Mouse (Mus musculus): ENCODE data around the gene Slc8a3.

Gene Slc8a3

DNA sequence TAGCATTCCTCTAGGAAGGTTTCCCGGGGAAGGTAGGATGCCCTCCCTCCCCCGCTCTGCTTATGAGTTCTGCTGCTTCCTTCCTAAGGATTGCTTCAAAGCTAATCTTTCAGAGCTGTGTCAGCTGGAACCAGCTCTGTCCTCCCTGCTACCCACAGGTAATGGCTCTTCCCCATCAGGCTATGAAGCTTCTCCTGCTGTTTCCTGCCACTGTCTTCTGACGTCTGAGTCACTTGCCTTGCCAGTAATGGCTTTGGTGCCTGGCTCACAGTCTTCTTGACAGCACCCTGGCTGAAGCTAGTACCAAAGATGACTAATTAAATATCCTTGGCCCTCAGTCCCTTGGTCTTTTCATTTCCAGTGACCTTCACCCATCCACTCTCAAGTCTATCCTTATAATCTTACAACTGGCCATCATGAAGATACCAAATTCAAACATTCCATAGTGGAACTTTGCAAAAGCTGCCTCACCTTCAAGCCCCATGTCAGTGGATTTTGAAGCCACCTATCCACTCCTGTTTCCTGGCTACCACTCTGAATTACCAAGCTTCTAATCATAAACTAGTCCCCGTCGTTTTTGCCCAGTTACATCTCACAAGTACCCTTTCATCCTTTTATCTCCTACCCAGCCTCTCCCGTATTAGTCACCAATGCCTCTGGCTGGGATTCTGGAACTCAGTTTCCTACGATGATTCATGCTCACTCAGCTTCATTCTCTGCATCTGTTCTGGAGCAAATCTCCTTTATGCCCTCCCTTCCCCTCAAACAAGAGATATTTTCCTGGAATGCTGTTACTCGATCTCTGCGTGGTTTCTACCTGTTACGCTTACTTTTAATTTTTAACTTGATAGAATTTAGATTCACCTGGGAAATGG, 97.3 kb downstream of the Slc8a3 start:
- no peak for DNase-seq

DNA sequence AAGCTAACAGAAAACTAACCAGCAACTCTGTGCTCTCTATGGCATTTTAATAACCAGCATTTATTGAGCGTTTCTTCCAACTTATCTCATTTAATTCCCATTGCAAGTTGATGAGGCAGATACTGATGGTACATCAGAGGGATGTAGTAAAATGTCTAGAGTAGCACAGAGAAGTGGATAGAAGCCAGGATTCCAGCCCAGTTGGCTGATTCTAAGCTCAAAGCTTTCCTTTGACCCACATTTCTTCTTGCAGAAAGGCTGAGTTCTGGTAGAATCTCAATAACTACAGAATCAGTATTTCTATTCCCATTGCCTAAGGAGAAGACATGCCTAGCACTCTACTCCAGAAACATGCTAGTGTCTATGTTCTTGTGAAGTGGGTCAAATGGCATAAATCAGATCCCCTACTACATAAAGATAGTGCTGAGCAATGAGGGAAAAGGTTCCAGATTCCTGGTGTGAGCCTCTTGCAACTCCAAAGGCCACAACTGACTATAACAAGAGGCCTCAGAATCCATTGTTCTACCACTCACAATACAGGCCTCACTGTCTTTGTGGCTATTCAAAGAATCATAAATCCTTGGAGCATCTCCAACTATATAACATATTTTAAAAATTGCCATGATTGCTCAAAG, 99.1 kb downstream of the Slc8a3 start:
- no peak for DNase-seq

DNA sequence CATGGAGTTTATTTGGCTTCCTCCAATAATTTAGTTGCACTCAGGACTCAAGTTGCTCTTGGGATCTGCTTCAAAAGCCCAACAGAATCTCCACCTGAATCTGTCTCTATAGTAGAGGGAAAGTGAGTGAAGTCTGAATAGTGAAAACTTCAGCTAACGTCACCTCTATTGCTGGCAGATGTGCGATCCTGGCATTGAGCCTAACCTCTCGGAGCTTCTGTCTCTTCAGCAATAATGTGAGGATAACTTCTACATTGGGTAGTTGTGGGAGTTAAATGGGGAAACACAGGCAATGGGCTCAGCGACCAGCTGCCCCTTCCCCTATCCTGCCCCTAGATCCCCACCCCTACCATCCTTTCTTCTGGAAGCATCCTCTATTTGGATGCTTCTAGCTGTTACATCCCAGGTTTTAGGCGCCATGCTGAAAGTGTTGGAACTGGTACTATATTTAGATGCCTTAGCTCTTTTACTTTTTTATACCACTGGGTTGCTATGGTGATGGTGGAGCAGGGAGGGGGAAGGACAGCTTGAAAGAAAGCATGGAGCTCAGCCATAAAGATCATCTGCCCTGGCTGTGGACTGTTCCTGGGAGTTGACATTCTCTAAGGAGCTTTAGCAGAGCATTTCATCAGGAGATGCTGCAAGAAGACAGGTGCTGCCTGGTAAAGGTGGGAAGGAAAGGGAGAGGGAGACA, 105.1 kb downstream of the Slc8a3 start:
- no peak for DNase-seq

DNA sequence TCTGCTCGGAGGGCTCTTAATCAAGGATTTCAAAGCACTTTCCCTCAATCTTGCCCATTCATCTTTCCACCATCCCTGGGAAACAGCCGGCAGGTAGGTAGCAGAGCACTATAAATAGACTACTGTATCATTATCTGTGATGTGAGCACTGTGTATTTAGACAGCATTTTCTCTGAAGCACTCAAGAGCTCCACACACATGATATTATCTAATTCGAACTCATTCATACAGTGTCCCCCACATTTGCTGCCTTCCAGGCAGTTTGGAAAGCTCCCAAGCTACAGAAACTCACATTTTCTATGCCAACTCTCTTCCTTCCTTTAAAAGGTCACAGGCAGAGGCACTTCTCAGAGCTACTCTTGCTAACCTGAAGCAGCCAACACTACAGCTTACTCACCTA, 106.4 kb downstream of the Slc8a3 start:
- no peak for DNase-seq

DNA sequence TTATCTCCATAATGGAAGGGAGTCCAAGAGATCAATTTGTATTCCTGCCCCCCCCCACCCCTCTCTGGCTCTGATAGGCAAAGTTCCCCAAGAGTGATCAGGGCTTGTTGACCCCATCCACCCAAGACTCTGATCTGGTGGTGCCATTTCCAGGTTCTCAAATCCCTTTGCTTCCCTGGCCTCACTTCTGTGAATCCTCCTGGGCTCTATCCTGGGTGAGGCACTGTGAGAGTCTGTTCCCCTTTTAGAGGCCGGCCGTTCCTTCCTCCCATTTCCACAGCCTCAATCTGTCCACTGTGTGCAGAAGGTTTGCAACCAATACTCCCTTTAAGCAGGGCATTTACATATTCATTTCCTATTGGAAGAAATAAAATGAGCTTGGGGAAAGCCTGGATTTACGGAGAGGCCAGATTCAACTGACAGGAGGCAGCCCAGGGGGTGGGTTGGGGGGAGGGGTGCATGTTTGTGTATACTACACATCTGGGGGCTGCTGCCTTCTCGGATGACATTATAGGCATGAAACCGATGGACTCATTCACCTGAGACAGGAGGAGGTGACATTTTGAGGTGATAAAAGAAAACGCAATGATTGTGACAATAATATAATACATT, 106.9 kb downstream of the Slc8a3 start:
- DNase-seq, result no peak

DNA sequence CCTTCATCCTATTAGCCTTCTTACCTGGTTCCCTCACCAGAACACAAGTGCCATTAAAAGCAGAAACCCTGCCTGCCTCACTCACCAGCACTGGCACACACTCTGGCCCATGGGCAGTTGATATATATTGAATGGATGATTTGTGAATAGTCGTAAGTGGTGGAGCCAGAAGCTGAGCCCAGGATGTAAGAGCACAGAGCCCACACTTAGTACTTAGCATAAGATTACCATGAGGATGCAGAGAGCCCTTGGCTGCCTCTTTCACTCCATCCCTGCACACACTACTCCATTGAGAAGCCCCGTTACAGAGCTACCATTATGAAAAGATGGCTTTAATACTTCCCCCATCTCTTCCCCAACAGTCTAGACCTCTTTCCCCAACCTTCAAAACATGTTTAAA, 108.1 kb downstream of the Slc8a3 start:
- DNase-seq, result no peak

DNA sequence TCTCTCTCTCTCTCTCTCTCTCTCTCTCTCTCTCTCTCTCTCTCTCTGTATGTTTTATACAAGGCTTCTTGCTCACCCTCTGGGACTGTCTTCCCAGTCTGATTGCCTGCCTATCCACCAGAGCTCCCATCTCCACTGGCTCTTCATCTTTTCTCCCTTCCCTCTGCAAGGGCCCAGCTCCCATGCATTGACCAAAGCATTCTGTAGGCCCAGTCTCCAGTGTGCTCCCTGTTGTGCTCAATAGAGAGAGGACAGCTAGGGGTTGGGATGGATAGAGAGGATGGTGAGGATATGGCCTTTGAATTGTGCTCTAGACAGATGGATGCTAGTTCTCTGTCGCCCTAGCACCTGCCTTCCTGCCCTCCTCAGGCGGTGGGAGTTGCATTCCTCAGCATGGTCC, 109.7 kb downstream of the Slc8a3 start:
- DNase-seq, result no peak

DNA sequence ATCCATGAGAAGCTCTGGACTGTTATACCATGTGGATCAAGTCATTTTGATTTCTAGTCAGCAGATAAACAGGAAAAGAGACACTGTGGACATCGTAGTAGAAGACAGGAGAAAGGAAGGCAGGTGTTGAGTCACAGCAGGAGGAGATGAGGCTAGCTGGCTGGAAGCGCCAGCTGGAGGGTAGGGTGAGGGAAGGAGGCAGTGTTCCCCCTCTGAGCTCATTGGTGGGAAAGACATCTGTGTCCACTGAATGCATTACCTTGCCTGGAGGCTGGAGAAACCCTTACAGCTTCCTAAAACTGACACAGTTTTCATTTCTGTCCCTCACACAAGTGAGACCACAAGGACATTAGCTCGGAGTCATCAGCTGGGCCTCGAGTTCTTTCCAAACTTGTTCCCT, 113.6 kb downstream of the Slc8a3 start:
- DNase-seq, result no peak

DNA sequence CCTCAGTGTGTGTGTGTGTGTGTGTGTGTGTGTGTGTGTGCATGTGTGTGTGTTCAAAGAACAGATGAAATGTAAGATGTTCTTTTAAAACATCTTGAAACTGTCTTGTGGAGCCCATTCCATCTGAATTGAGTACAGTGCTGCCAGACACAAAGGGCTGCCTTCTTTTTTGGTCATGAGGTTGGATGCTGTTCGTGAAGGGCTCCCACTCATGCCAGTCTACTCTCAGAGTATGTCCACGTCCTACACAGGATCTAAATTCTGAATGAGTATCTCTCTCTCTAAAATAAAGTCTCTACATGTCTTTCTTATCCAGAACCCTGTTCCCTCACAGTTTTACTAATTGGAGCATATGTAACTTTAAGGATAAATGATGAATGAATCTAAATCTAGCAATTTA, 124.4 kb downstream of the Slc8a3 start:
- no peak for DNase-seq

DNA sequence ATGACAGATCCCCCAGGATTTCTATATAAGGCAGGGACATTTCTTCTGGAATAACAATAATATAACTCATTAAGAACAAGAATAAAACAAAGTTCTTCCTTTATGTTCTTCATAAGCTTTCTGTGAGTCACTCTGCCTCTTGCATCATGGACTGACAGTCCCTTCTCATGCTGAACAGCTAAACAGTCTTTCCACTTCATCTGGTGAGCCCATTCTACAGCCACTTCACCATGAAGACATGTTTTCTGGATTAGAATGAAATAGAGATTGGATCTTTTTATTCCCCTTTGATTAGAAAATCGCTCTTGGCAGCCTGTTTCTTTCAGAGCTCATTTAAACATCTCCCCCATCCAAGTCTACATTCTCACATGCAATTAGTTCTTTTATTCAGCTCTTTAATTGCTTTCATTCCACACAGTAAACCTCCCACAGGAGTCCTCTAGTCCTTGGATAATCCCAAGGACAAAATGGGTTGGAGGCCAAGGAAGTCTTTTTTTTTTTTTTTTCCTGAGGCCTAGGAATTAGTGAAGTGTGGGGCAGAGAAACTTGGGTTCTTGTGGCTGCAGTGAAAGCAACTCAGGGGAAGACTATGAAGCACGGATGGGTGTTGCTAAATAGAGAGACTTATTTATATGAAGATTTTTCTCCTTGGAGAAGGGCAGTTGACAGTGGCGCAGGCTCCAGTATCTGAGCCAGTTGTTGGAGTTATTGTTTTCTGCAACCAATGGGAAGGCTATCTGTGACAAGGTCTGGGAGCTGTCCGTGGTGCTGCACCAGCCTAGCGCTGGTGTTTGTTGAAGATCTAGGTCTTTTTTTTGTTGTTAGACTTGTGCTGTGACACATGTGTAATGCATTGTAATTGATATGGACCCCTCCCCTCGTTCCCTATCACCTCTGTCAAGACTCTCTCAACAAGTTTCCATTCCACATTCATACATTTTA, 127.1 kb downstream of the Slc8a3 start:
- DNase-seq, result no peak

DNA sequence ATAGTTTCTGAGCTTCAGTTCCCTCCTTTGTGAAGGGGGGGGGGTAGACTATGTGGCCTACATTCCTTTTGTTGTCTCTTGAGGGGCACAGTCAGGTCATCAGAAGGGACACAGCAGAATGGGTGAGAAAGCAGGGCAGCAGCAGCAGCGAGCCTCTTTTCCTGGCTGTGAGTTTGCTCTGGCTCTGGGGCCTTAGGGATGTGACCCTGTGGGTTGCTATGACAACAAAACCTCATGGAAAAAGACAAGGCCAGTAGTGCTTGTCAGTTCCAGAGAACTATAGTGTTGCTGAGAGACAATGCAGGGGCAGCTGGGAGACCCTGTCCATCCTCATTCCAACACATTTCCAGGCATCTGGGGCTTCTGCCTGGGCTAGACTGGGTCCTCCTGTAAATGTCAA, 129.8 kb downstream of the Slc8a3 start:
- DNase-seq, result no peak

DNA sequence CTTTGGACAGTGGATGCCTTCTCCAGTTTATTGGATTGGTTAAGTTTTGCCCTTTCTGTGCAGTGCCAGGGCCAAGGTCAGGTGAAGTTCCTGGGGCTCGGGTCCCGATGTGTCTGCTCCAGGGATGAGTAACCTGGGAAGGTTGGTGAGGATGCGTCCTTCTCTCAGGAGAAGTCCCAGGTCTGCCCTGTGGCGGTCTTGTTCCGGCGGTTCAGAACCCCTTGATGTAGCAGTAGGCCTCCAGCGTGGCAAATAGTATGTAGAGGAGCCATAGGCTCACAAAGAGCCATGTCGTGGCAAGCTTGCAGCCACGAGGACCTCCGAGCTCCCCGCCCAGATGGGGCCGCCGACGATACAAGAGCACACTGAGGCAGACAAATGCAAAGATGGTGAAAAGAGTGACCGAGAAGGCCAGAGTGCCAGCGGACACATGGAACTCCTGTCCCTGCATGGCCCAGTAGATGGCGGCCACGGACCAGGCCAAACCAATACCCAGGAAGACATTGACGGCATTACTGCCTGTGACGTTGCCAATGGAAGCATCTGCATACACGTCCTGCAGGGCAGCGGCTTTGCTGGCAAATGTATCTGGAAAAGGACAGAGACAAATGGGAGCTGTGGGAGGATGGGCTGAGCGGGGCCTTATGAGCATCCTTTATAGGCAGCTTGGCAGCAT, 133.6 kb downstream of the Slc8a3 start:
- no peak for DNase-seq

DNA sequence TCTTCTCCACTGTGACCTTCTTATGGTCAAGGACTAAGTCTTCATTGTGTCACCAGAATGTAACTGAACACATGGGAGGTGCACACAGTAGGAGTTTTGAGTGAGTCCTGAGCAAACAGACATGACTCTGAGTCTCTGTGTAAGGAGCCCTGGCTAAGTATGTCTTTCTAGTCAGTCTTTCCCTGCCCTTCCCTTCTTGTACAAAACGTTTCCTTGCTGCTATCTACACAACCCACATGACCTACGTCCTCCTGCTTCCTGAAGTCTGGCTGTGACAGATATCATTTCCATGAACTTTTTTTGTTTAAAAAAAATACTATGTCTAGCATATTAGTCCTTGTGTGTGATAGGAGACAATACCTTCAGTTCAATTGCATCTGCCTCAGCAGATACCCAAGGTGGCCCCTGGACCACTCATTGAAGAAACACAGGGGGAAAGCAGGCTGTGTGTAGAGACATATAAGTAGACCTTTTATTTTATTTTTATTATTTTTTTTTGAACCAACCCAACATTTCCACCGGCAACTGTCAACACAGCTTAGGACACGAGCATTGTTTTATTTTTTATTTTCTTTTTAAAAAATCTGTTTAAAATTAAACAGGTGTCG, 135.4 kb downstream of the Slc8a3 start:
- no peak for DNase-seq

DNA sequence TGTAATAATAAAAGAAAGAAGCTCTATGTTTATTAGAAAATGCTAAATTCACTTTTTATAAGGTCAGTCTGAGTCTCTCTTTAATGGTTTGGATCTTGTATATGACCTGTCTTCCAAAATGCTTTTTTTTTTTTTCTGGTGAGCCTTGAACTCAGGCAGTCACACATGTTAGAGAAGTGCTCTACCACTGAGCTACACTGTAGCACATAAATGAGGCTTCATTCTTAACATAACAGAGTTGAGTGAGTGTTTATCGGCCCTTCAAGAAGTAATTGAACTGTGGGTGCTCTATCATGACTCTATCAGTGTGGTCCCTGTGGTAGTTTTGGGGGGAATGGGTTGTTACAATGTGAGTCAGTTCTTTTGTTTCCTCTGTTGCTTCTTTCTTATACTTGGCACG, 139.0 kb downstream of the Slc8a3 start:
- DNase-seq, result no peak

DNA sequence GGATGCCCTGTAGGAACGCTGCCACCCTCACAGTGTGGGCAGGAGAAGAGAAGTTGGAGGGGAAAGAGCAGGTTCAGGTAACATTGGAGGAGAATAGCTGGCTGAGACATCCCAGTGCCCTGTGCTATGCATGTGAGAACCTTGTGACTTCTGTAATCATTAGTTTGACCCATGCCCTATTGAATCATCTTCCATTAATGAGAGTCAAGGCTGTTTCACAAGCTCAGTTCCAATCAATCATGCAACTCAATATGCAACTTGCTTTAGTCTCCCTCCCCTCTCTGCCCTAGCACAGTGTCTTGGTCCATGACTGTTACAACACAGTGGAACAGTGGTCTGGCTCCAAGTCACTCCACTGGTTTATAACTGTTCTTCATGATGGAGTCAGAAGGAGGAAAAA, 143.3 kb downstream of the Slc8a3 start:
- no peak for DNase-seq

DNA sequence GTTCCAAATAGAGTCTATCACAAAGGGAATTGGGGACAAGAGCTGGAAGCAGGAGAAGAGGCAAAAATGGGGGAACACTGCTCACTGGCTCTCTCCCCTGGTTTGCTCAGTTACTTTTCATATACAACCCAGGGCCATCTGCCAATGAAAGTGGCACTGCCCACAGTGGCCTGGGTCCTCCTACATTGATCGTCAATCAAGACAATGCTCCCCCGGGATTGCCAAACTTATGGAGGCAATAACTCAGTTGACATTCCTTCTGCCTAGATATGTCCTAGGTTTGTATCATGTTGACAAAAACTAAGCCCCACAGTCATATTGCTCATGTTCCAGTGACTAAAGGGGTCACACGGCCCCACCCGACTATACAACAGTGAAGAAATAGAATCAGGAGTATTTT, 144.0 kb downstream of the Slc8a3 start:
- no peak for DNase-seq

DNA sequence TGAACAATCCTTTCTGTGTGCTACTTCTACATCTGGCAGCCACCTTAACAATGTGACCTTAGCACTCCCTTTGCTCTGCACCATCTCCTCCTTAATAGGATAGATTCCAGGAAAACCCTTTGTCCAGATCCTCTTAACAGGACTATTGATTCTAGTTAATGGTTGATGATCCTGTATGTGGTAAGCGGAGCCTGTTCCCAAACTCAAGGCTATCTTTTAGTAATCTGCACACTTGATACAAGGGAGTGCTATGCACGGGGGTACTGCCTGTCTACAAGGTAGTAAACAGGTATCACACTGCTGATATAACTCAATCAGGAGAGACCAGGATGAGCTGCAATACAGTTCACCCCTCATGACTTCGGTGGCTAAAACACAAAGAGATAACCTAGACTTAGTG, 144.6 kb downstream of the Slc8a3 start:
- no peak for DNase-seq

DNA sequence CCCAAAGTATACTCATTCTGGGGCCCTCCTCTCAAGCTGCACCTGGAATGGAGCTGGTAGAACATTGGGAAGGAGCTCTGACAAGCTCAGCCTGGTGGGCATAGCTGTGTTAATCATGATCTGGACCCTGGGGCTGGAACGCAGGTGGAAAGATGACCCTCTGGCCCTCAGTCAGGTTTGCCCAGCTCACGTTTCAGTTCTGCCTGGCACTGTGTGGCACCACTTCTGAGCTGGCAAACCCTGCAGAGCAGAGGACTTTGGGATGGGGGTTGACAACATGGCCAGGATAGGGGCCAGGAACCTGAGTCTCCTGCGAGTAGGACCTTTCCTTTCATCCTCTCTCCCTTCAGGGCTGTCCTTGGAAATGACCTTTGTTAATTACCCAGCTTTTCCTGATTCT, 146.3 kb downstream of the Slc8a3 start:
- no peak for DNase-seq

DNA sequence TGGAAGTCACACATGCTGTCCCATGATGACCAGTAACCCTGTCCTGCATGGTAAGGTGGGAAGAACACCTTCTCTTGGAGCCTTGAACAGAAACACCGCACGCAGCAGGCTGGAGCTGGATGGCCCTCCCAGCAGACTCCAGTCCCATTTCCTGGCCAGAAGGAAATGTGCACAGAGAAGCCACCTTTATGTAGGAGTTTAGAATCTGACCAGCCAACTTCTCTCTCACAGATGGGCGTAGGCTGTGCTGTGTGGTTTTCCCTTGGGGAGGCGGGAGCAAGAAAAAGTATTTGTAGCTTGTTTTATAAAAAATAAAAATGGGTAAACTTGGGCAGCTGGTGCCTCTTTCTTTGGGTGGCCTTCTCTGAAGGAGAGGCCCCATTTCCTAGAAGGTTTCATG, 146.9 kb downstream of the Slc8a3 start:
- no peak for DNase-seq

DNA sequence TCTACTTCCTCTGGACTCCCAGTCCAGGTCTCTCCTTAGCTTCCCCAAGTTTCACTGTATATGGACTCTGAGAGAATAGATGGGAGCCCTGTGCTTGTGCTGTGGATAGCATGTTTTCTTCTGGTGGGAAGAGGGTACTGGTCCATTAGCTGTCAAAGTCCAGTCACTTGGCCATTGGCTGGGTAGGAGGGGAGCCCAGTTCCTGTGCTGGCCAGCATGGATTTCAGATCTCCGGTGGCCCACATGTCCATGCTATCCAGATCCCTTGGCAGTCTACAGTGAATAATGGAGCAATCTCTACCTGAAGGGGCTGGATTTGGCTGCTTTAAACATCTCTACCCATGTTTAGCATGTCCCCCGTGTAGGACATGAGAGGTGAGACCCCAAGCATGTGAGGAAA, 148.0 kb downstream of the Slc8a3 start:
- no peak for DNase-seq

DNA sequence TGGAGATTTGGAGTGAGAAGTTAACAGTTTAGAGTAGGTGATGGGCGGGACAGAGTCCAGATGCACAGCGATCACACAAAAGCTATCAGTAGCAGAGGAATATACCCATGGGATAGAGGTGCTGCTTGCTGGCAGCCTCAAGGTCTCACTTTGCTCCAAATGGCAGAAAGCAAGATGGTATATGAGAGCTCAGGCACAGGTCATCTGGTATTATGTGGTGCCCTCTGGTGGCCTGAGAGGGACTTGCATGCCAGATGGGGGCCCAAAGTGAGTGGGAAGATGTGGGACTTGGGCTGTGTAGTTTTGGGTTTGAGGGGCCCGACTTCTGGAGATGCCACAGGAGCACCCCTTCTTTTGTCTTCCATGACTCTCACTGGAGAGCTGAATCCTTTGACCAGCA, 150.9 kb downstream of the Slc8a3 start:
- DNase-seq, result peak in 1 of 2 experiments; percentile 54

Data from spleen, adult 18-20 months (tissue).